In the genomic region with DNA sequence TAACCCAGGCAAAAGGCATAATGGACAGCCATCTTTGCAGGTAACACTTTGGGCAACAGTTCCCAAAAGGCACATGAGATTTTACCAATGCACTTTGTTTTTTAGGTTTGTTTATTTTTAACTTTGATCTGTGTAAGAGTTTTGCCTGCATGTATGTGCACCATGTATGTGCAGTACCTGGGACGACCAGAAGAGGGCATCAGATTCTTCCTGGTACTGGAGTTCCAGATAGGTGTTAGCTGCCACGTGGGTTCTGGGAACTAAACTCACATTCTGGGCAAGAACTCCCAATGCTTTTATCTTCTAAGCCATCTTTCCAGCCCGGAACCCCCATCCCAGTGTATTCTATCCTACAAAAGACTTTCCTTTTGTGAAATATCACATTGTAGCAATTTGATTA, we compare ENCODE assay signal across 13 mouse cellular contexts. TPM values are rescaled to one million over a fixed set of nuclear protein-coding genes. Genes with fewer than 3 reads are reported as not detected.
DNase-seq lines count a peak whose midpoint lies in the region; ATAC-seq and TF ChIP-seq lines count a peak whose summit lies in the region.
"Had no signal": no experiment of that assay in that cellular context is flagged by ENCODE, and none has a peak within 500 bp of the region (broad histone marks: within the 10 kb centered on the region; RNA-seq: fewer than 3 reads in every experiment).

No protein-coding gene starts in this region.

- no peak for DNase-seq in forebrain, postnatal 0 days
- peak; percentile 34 for DNase-seq in liver
- DNase-seq in ZHBTc4 (ENCODE audit: low read depth, low spot score), result peak; percentile 84
- no peak for DNase-seq in cerebellum, adult 18-20 months
- DNase-seq: lung, postnatal 36 days; right cerebral cortex, postnatal 14 days had no signal

- no peak overlapping the region for H3K4me2 ChIP-seq in forebrain, postnatal 0 days (ENCODE audit: low read depth)
- no peak overlapping the region for H3K4me2 ChIP-seq in forebrain, embryonic 13.5 days
- no peak overlapping the region for H3K4me2 ChIP-seq in liver, embryonic 12.5 days
- no peak overlapping the region; the same call in 1 of the 2 replicates for H3K4me2 ChIP-seq in stomach, embryonic 16.5 days (ENCODE audit: low read depth, low read length)
- no peak overlapping the region for H3K4me2 ChIP-seq in forebrain, embryonic 15.5 days (replicated peaks)
- H3K4me2 ChIP-seq: hindbrain, embryonic 13.5 days had no signal

- H3K4me3 ChIP-seq in forebrain, postnatal 0 days (ENCODE audit: low read depth, low read length), result no peak overlapping the region
- H3K4me3 ChIP-seq in forebrain, embryonic 13.5 days, result no peak overlapping the region
- H3K4me3 ChIP-seq in liver, embryonic 12.5 days, result no peak overlapping the region
- no peak overlapping the region for H3K4me3 ChIP-seq in stomach, embryonic 16.5 days (replicated peaks; ENCODE audit: low read length)
- no peak overlapping the region for H3K4me3 ChIP-seq in forebrain, embryonic 15.5 days
- H3K4me3 ChIP-seq: hindbrain, embryonic 13.5 days; myocyte had no signal

- no peak overlapping the region for H3K27ac ChIP-seq in forebrain, postnatal 0 days (ENCODE audit: low read depth, low read length)
- no peak overlapping the region for H3K27ac ChIP-seq in forebrain, embryonic 13.5 days
- no peak overlapping the region for H3K27ac ChIP-seq in liver, embryonic 12.5 days
- peak overlapping the region; percentile 94 for H3K27ac ChIP-seq in stomach, embryonic 16.5 days (ENCODE audit: low read length)
- no peak overlapping the region for H3K27ac ChIP-seq in forebrain, embryonic 15.5 days (replicated peaks)
- H3K27ac ChIP-seq: hindbrain, embryonic 13.5 days had no signal

- H3K9ac ChIP-seq in forebrain, postnatal 0 days, result no peak overlapping the region
- no peak overlapping the region for H3K9ac ChIP-seq in forebrain, embryonic 13.5 days
- no peak overlapping the region for H3K9ac ChIP-seq in liver, embryonic 12.5 days
- no peak overlapping the region for H3K9ac ChIP-seq in stomach, embryonic 16.5 days (ENCODE audit: low read length)
- no peak overlapping the region for H3K9ac ChIP-seq in forebrain, embryonic 15.5 days (replicated peaks)
- H3K9ac ChIP-seq: hindbrain, embryonic 13.5 days had no signal

- peak; percentile 57 for TF ChIP-seq CTCF in forebrain, postnatal 0 days (IDR thresholded peaks at IDR 0.05; ENCODE audit: low read depth)

- H3K4me1 ChIP-seq in forebrain, postnatal 0 days (ENCODE audit: insufficient read depth), result 0 out of 2 replicates have a peak, but pooled peaks cover 4% of the 10 kb centered on the region
- peaks cover 25% of the 10 kb centered on the region for H3K4me1 ChIP-seq in forebrain, embryonic 13.5 days
- peaks cover 24% of the 10 kb centered on the region for H3K4me1 ChIP-seq in liver, embryonic 12.5 days
- peaks cover 25% of the 10 kb centered on the region for H3K4me1 ChIP-seq in stomach, embryonic 16.5 days (ENCODE audit: control insufficient read depth, insufficient read depth, low read length)
- H3K4me1 ChIP-seq in forebrain, embryonic 15.5 days, result peaks cover 33% of the 10 kb centered on the region

- H3K27me3 ChIP-seq in forebrain, postnatal 0 days (ENCODE audit: insufficient read depth, low read length), result no peaks in the 10 kb centered on the region
- no peaks in the 10 kb centered on the region for H3K27me3 ChIP-seq in forebrain, embryonic 13.5 days
- H3K27me3 ChIP-seq in liver, embryonic 12.5 days (replicated peaks), result peaks cover 35% of the 10 kb centered on the region
- no peaks in the 10 kb centered on the region for H3K27me3 ChIP-seq in stomach, embryonic 16.5 days (ENCODE audit: control insufficient read depth, insufficient read depth, low read length)
- H3K27me3 ChIP-seq in forebrain, embryonic 15.5 days, result no peaks in the 10 kb centered on the region
- H3K27me3 ChIP-seq: embryonic facial prominence, embryonic 12.5 days had no signal

- H3K36me3 ChIP-seq in forebrain, postnatal 0 days (ENCODE audit: insufficient read depth), result no peaks in the 10 kb centered on the region
- peaks cover 54% of the 10 kb centered on the region for H3K36me3 ChIP-seq in forebrain, embryonic 13.5 days (ENCODE audit: poor library complexity, severe bottlenecking)
- H3K36me3 ChIP-seq in liver, embryonic 12.5 days, result peaks cover 5% of the 10 kb centered on the region; the same call in 1 of the 2 replicates
- H3K36me3 ChIP-seq in stomach, embryonic 16.5 days (ENCODE audit: control insufficient read depth, insufficient read depth, low read length), result peaks cover 15% of the 10 kb centered on the region; the same call in 1 of the 2 replicates
- no peaks in the 10 kb centered on the region for H3K36me3 ChIP-seq in forebrain, embryonic 15.5 days

- ATAC-seq in forebrain, postnatal 0 days, result no peak
- ATAC-seq in forebrain, embryonic 13.5 days, result no peak
- no peak for ATAC-seq in liver, embryonic 12.5 days
- no peak for ATAC-seq in stomach, embryonic 16.5 days (ENCODE audit: insufficient read depth, low FRiP score)
- no peak for ATAC-seq in forebrain, embryonic 15.5 days (replicated peaks)

- no peaks in the 10 kb centered on the region for H3K9me3 ChIP-seq in forebrain, postnatal 0 days (ENCODE audit: low read length)
- peaks cover 16% of the 10 kb centered on the region for H3K9me3 ChIP-seq in forebrain, embryonic 13.5 days (replicated peaks)
- H3K9me3 ChIP-seq in liver, embryonic 12.5 days (replicated peaks), result no peaks in the 10 kb centered on the region
- no peaks in the 10 kb centered on the region for H3K9me3 ChIP-seq in stomach, embryonic 16.5 days (replicated peaks; ENCODE audit: control insufficient read depth, low read length)
- H3K9me3 ChIP-seq in forebrain, embryonic 15.5 days, result no peaks in the 10 kb centered on the region

- WGBS in forebrain, postnatal 0 days, result 89% methylated on average over 3 of the region's 3 CpGs
- 90% methylated on average over 3 of the region's 3 CpGs for WGBS in forebrain, embryonic 13.5 days
- 65% methylated on average over 3 of the region's 3 CpGs for WGBS in liver, embryonic 12.5 days (ENCODE audit: insufficient replicate concordance)
- WGBS in stomach, embryonic 16.5 days, result 90% methylated on average over 3 of the region's 3 CpGs
- 91% methylated on average over 3 of the region's 3 CpGs for WGBS in forebrain, embryonic 15.5 days

RNA-seq across cellular contexts. Expression of a gene that starts 3.6 kb away (rescaled TPM):
- total RNA-seq in forebrain, postnatal 0 days (2014; rRNA removed), result 38.2 and 60.3 TPM in 2 replicates
- polyA plus RNA-seq in forebrain, postnatal 0 days (2015; fragmentation: Nextera tagmentation; extraction: Ambion mirVana), result 47.1 and 50.9 TPM in 2 replicates
- 62.1 and 63.3 TPM in 2 replicates for polyA plus RNA-seq in forebrain, embryonic 13.5 days (2015; fragmentation: Nextera tagmentation; extraction: Ambion mirVana)
- 18.1 and 19.5 TPM in 2 replicates for polyA plus RNA-seq in liver, embryonic 12.5 days (2016; fragmentation: Nextera tagmentation; extraction: Ambion mirVana)
- 236 and 299 TPM in 2 replicates for polyA plus RNA-seq in stomach, embryonic 16.5 days (2015; fragmentation: Nextera tagmentation; extraction: Ambion mirVana)
- 47.0 and 47.4 TPM in 2 replicates for polyA plus RNA-seq in forebrain, embryonic 15.5 days (2015; fragmentation: Nextera tagmentation; extraction: Ambion mirVana)

Comparison
In these comparisons a context has a peak if more than half of its experiments do, and no peak if none do; other contexts are left out.
1. DNase-seq: peak in liver (single experiment) and ZHBTc4 (single experiment); none in forebrain, postnatal 0 days (single experiment) and cerebellum, adult 18-20 months (0 of 2).